Mouse (Mus musculus): Measurements from ENCODE around the gene Zbtb16. TPM values are rescaled to one million over a fixed set of nuclear protein-coding genes. Genes with fewer than 3 reads are reported as not detected.

Zbtb16 gene
- total and polyA plus RNA-seq, 3 experiments: 0.04 to 0.72 TPM; not detected in 1

DNA sequence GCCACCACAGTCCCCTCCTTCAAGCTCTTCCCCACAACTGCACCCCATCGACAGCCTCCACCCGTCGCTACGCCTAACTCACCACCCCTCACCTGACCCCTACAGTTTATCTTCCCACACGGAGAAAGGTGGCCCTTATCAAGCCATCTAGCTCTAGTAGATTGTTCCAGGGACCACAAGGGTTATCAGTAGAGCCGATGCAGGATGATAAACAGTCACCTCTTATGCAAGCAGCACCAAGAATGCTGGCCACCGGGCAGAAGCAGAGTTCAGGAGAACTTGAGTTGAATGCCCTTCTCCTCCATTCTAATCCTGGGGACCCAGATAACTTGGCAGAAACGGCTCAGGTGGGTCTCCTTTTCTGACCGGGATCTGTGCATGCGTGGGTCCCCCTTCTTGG, 16.3 kb downstream of the Zbtb16 start:
- Histone ChIP-seq H3K27me3 (ENCODE audit: control insufficient read depth in 1 of 2, insufficient read depth in 2 of 2, low read length in 2 of 2) (no peaks in the 10 kb centered on the region), H3K9me3 (replicated peaks; ENCODE audit: insufficient read depth, low read length) (no peaks in the 10 kb centered on the region), H3K79me2 (ENCODE audit: control insufficient read depth, insufficient read depth, low read length, poor library complexity) (no peaks in the 10 kb centered on the region; the same call in 1 of the 2 replicates), H3K9ac (ENCODE audit: control insufficient read depth, low read depth, low read length, poor library complexity, severe bottlenecking) (no peak overlapping the region), H3K4me1 (ENCODE audit: control insufficient read depth in 1 of 2, insufficient read depth in 2 of 2, low read length in 2 of 2) (peaks cover 21 to 59% of the 10 kb centered on the region in 2 experiments), H3K27ac (ENCODE audit: control insufficient read depth, low read depth, low read length) (no peak overlapping the region), H3K36me3 (ENCODE audit: control insufficient read depth in 1 of 2, insufficient read depth in 2 of 2, low read length in 2 of 2) (peaks cover 0 to 33% of the 10 kb centered on the region in 2 experiments; a peak in 2 of 4 replicates), H3K4me3 (ENCODE audit: control insufficient read depth in 1 of 2, insufficient read depth in 1 of 2, low read depth in 2 of 2, low read length in 2 of 2) (no peak overlapping the region)
- no peak for DNase-seq (ENCODE audit: low read depth, low spot score)
- TF ChIP-seq EP300 (IDR thresholded peaks at IDR 0.05; ENCODE audit: low read depth in 1 of 2, low read length in 2 of 2) (peak in 1 of 2 experiments; percentile 35; a peak in 2 of 4 replicates), TCF12 (IDR thresholded peaks at IDR 0.05; ENCODE audit: low read depth, low read length) (no peak), SIN3A (IDR thresholded peaks at IDR 0.05; ENCODE audit: low read length) (0 out of 2 replicates have a peak, but pooled peaks have one; percentile 19), GATA1 (IDR thresholded peaks at IDR 0.05; ENCODE audit: low read depth, low read length) (peak; percentile 49; the same call in 1 of the 2 replicates)

DNA sequence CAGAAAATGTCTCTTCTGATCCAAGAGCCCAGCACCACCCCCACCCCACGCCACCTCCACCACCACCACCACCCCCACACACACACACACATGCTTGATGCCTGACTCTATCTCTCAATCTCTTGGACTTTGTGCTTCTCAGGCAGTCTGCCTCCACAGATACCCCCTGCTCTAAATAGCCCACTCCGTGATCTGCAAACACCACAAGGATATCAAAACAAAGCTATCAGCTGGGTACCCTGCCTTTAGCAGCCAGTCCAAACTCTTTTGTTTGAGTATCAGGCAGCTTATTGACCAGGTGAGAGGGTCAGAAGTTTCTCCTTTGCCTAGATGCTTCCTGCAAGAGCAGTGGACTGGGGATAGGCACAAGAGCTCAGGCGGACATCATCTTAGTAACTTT, 16.9 kb downstream of the Zbtb16 start:
- no peak overlapping the region for H3K4me3 ChIP-seq (ENCODE audit: control insufficient read depth in 1 of 2, insufficient read depth in 1 of 2, low read depth in 2 of 2, low read length in 2 of 2)
- no peaks in the 10 kb centered on the region for H3K9me3 ChIP-seq (replicated peaks; ENCODE audit: insufficient read depth, low read length)
- no peak for TF ChIP-seq USF2 (IDR thresholded peaks at IDR 0.05; ENCODE audit: borderline replicate concordance in 1 of 2, insufficient read depth in 1 of 2, low read depth in 1 of 2, low read length in 2 of 2)
- TF ChIP-seq EP300 (IDR thresholded peaks at IDR 0.05; ENCODE audit: low read depth in 1 of 2, low read length in 2 of 2): no peak
- TF ChIP-seq ETS1 (IDR thresholded peaks at IDR 0.05; ENCODE audit: low read depth, low read length): no peak
- TF ChIP-seq RCOR1 (IDR thresholded peaks at IDR 0.05; ENCODE audit: low read depth, low read length): no peak
- TF ChIP-seq ZNF384 (IDR thresholded peaks at IDR 0.05; ENCODE audit: low read depth, low read length): no peak
- TF ChIP-seq CHD1 (IDR thresholded peaks at IDR 0.05; ENCODE audit: low read depth, low read length): no peak
- no peak for TF ChIP-seq SMC3 (IDR thresholded peaks at IDR 0.05; ENCODE audit: low read depth, low read length)
- TF ChIP-seq MAFK (IDR thresholded peaks at IDR 0.05; ENCODE audit: borderline replicate concordance, low read depth, low read length): no peak
- TF ChIP-seq NELFE (IDR thresholded peaks at IDR 0.05; ENCODE audit: low read depth, low read length): no peak
- TF ChIP-seq MAX (IDR thresholded peaks at IDR 0.05; ENCODE audit: low read length): no peak
- H3K4me1 ChIP-seq (ENCODE audit: control insufficient read depth in 1 of 2, insufficient read depth in 2 of 2, low read length in 2 of 2): peaks cover 21 to 59% of the 10 kb centered on the region in 2 experiments
- no peak overlapping the region for H3K27ac ChIP-seq (ENCODE audit: control insufficient read depth, low read depth, low read length)
- no peak for DNase-seq (ENCODE audit: low read depth, low spot score)
- H3K9ac ChIP-seq (ENCODE audit: control insufficient read depth, low read depth, low read length, poor library complexity, severe bottlenecking): no peak overlapping the region
- no peaks in the 10 kb centered on the region for H3K27me3 ChIP-seq (ENCODE audit: control insufficient read depth in 1 of 2, insufficient read depth in 2 of 2, low read length in 2 of 2)
- no peaks in the 10 kb centered on the region; the same call in 1 of the 2 replicates for H3K79me2 ChIP-seq (ENCODE audit: control insufficient read depth, insufficient read depth, low read length, poor library complexity)
- H3K36me3 ChIP-seq (ENCODE audit: control insufficient read depth in 1 of 2, insufficient read depth in 2 of 2, low read length in 2 of 2): peaks cover 0 to 33% of the 10 kb centered on the region in 2 experiments; a peak in 2 of 4 replicates

DNA sequence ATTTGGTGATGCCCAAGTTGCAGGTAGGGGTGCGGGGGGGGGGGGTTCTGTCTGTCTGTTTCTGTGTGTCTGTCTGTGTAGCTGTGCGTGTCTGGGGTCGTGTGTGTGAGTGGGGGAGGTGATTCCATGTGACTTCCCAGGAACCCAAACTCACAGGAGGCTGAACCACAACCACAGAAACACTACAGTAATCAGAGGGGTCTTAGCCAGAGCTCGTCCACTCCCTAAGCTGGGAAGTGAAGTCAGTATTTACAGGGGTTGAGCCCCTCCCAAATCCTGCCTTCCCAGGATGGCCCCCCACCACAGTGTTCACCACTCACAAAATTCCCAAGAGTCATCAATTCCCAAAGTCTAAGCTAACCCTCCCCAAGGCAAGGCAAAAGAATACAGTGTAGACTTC, 18.1 kb downstream of the Zbtb16 start:
- no peak for DNase-seq (ENCODE audit: low read depth, low spot score)
- H3K9me3 ChIP-seq (replicated peaks; ENCODE audit: insufficient read depth, low read length): no peaks in the 10 kb centered on the region
- H3K79me2 ChIP-seq (ENCODE audit: control insufficient read depth, insufficient read depth, low read length, poor library complexity): no peaks in the 10 kb centered on the region; the same call in 1 of the 2 replicates
- TF ChIP-seq MXI1 (IDR thresholded peaks at IDR 0.05; ENCODE audit: low read depth, low read length): no peak
- H3K4me1 ChIP-seq (ENCODE audit: control insufficient read depth in 1 of 2, insufficient read depth in 2 of 2, low read length in 2 of 2): peaks cover 21 to 64% of the 10 kb centered on the region in 2 experiments
- H3K9ac ChIP-seq (ENCODE audit: control insufficient read depth, low read depth, low read length, poor library complexity, severe bottlenecking): no peak overlapping the region
- no peak overlapping the region for H3K4me3 ChIP-seq (ENCODE audit: control insufficient read depth in 1 of 2, insufficient read depth in 1 of 2, low read depth in 2 of 2, low read length in 2 of 2)
- H3K36me3 ChIP-seq (ENCODE audit: control insufficient read depth in 1 of 2, insufficient read depth in 2 of 2, low read length in 2 of 2): peaks cover 0 to 39% of the 10 kb centered on the region in 2 experiments; a peak in 2 of 4 replicates
- H3K27ac ChIP-seq (ENCODE audit: control insufficient read depth, low read depth, low read length): peak overlapping the region; percentile 63; the same call in 1 of the 2 replicates
- no peaks in the 10 kb centered on the region for H3K27me3 ChIP-seq (ENCODE audit: control insufficient read depth in 1 of 2, insufficient read depth in 2 of 2, low read length in 2 of 2)
